Mouse (Mus musculus) kidney, embryonic 15.5 days (tissue): Measurements from ENCODE around the gene Itga3. TPM values are rescaled to one million over a fixed set of nuclear protein-coding genes. Genes with fewer than 3 reads are reported as not detected.

ENCODE experiments used
- ATAC-seq: fragments of 200-750 bp; cut with Nextera tagmentation; replicated peaks from 2 replicates; pipeline ENCODE4 v1.8.0; 2017; ENCODE audit warnings: moderate TSS enrichment; ENCODE audit not compliant: low FRiP score
- H3K27ac ChIP-seq: fragments of 300-500 bp; sonication (generic); 2 replicates; pipeline ENCODE4 v1.5.1; 2015; ENCODE audit warnings: mild to moderate bottlenecking, inconsistent platforms
- H3K27me3 ChIP-seq: fragments of 300-500 bp; sonication (generic); 2 replicates; pipeline ENCODE4 v1.6.1; 2015; ENCODE audit warnings: inconsistent platforms
- H3K36me3 ChIP-seq: fragments of 300-500 bp; sonication (generic); 2 replicates; pipeline ENCODE4 v1.6.1; 2015; ENCODE audit warnings: inconsistent platforms
- H3K4me1 ChIP-seq: fragments of 300-500 bp; sonication (generic); 2 replicates; pipeline ENCODE4 v1.6.1; 2015; ENCODE audit warnings: inconsistent platforms
- H3K4me2 ChIP-seq: fragments of 300-500 bp; sonication (generic); 2 replicates; pipeline ENCODE4 v1.6.1; 2015; ENCODE audit warnings: moderate library complexity, mild to moderate bottlenecking, inconsistent platforms
- H3K4me3 ChIP-seq: fragments of 300-500 bp; sonication (generic); replicated peaks from 2 replicates; pipeline ENCODE4 v1.5.1; 2015; ENCODE audit warnings: mild to moderate bottlenecking, inconsistent platforms
- H3K9ac ChIP-seq: fragments of 300-500 bp; sonication (generic); 2 replicates; pipeline ENCODE4 v1.6.1; 2015; ENCODE audit warnings: mild to moderate bottlenecking, inconsistent platforms
- H3K9me3 ChIP-seq: fragments of 300-500 bp; sonication (generic); replicated peaks from 2 replicates; pipeline ENCODE4 v1.6.1; 2016; ENCODE audit warnings: inconsistent platforms
- WGBS: fragments of 180-500 bp; shearing (Covaris S2); methylation state at CpG from one replicate; pipeline ENCODE4 v1.1.7; 2015; ENCODE audit warnings: mixed read lengths; 5-methylcytosine and 5-hydroxymethylcytosine counted together
- polyA plus RNA-seq: library from polyadenylated mRNA; unstranded; fragments of >200 nt; fragmentation: Nextera tagmentation; extraction: Ambion mirVana; gene quantifications from 2 replicates; pipeline ENCODE4 v1.2.1, GENCODE M21; 2015

The Itga3 gene
- polyA plus RNA-seq, 1 experiment from 2014 or later, result 22.9 TPM

- no peak overlapping the region for H3K9ac ChIP-seq
- WGBS, result 52% methylated on average over 16 of the region's 16 CpGs
- H3K27me3 ChIP-seq, result no peaks in the 10 kb centered on the region
- no peaks in the 10 kb centered on the region for H3K9me3 ChIP-seq
- peak overlapping the region; percentile 61 for H3K27ac ChIP-seq
- H3K4me1 ChIP-seq, result peaks cover 48% of the 10 kb centered on the region
- no peak overlapping the region for H3K4me3 ChIP-seq
- ATAC-seq, result no peak
- H3K4me2 ChIP-seq, result no peak overlapping the region
- no peaks in the 10 kb centered on the region for H3K36me3 ChIP-seq
Observed at GRCm38 (mm10) chr11:95088857-95089779, 12.5 kb upstream of the Itga3 start.

GRCm38 (mm10) chr11:95088286-95088685, 11.7 kb upstream of the Itga3 start:
- peaks cover 48% of the 10 kb centered on the region for H3K4me1 ChIP-seq
- peak overlapping the region; percentile 61; the same call in 1 of the 2 replicates for H3K27ac ChIP-seq
- 64% methylated on average over 7 of the region's 7 CpGs for WGBS
- H3K9ac ChIP-seq, result no peak overlapping the region
- H3K4me2 ChIP-seq, result no peak overlapping the region
- no peaks in the 10 kb centered on the region for H3K9me3 ChIP-seq
- H3K4me3 ChIP-seq, result no peak overlapping the region
- ATAC-seq, result no peak
- no peaks in the 10 kb centered on the region for H3K27me3 ChIP-seq
- no peaks in the 10 kb centered on the region for H3K36me3 ChIP-seq

- no peak overlapping the region for H3K9ac ChIP-seq
- no peaks in the 10 kb centered on the region for H3K27me3 ChIP-seq
- H3K9me3 ChIP-seq, result no peaks in the 10 kb centered on the region
- H3K4me1 ChIP-seq, result peaks cover 53% of the 10 kb centered on the region
- peak overlapping the region; percentile 46 for H3K27ac ChIP-seq
- H3K4me2 ChIP-seq, result no peak overlapping the region
- H3K4me3 ChIP-seq, result no peak overlapping the region
- no peaks in the 10 kb centered on the region for H3K36me3 ChIP-seq
- ATAC-seq, result no peak
- 68% methylated on average over 17 of the region's 17 CpGs for WGBS
Observed at GRCm38 (mm10) chr11:95087301-95088228, 11.0 kb upstream of the Itga3 start.

- peak; percentile 26 for ATAC-seq
- Histone ChIP-seq H3K9ac (no peak overlapping the region), H3K27ac (peak overlapping the region; percentile 81), H3K9me3 (no peaks in the 10 kb centered on the region), H3K27me3 (no peaks in the 10 kb centered on the region), H3K4me3 (no peak overlapping the region), H3K4me2 (no peak overlapping the region), H3K36me3 (no peaks in the 10 kb centered on the region), H3K4me1 (peaks cover 62% of the 10 kb centered on the region)
- 43% methylated on average over 5 of the region's 5 CpGs for WGBS
Observed at GRCm38 (mm10) chr11:95086229-95086628, 9.6 kb upstream of the Itga3 start.

GRCm38 (mm10) chr11:95085710-95086109, 9.1 kb upstream of the Itga3 start:
- Histone ChIP-seq H3K9me3 (no peaks in the 10 kb centered on the region), H3K4me2 (peak overlapping the region; percentile 24; the same call in 1 of the 2 replicates), H3K9ac (no peak overlapping the region), H3K36me3 (no peaks in the 10 kb centered on the region), H3K27ac (peak overlapping the region; percentile 81), H3K27me3 (no peaks in the 10 kb centered on the region), H3K4me1 (peaks cover 67% of the 10 kb centered on the region), H3K4me3 (no peak overlapping the region)
- peak; percentile 59 for ATAC-seq
- 7% methylated on average over 5 of the region's 5 CpGs for WGBS

GRCm38 (mm10) chr11:95084811-95085382, 8.3 kb upstream of the Itga3 start:
- Histone ChIP-seq H3K4me1 (peaks cover 75% of the 10 kb centered on the region), H3K4me2 (no peak overlapping the region), H3K36me3 (no peaks in the 10 kb centered on the region), H3K27ac (peak overlapping the region; percentile 81), H3K9ac (no peak overlapping the region), H3K4me3 (no peak overlapping the region), H3K27me3 (no peaks in the 10 kb centered on the region), H3K9me3 (no peaks in the 10 kb centered on the region)
- ATAC-seq, result no peak
- WGBS, result 46% methylated on average over 5 of the region's 5 CpGs

- WGBS, result 43% methylated on average over 4 of the region's 4 CpGs
- 0 out of 2 replicates have a peak overlapping the region, but pooled peaks have one; percentile 41 for H3K27ac ChIP-seq
- H3K27me3 ChIP-seq, result no peaks in the 10 kb centered on the region
- peaks cover 78% of the 10 kb centered on the region for H3K4me1 ChIP-seq
- no peaks in the 10 kb centered on the region for H3K9me3 ChIP-seq
- no peak overlapping the region for H3K4me3 ChIP-seq
- no peaks in the 10 kb centered on the region for H3K36me3 ChIP-seq
- H3K4me2 ChIP-seq, result no peak overlapping the region
- no peak overlapping the region for H3K9ac ChIP-seq
- no peak for ATAC-seq
Observed at GRCm38 (mm10) chr11:95084175-95084574, 7.6 kb upstream of the Itga3 start.

GRCm38 (mm10) chr11:95082896-95083295, 6.3 kb upstream of the Itga3 start:
- peaks cover 79% of the 10 kb centered on the region for H3K4me1 ChIP-seq
- no peaks in the 10 kb centered on the region for H3K9me3 ChIP-seq
- H3K9ac ChIP-seq, result no peak overlapping the region
- no peaks in the 10 kb centered on the region for H3K36me3 ChIP-seq
- H3K27me3 ChIP-seq, result peaks cover 2% of the 10 kb centered on the region; the same call in 1 of the 2 replicates
- WGBS, result 84% methylated on average over 7 of the region's 7 CpGs
- ATAC-seq, result no peak
- no peak overlapping the region for H3K27ac ChIP-seq
- H3K4me3 ChIP-seq, result no peak overlapping the region
- no peak overlapping the region for H3K4me2 ChIP-seq

- ATAC-seq, result no peak
- H3K4me1 ChIP-seq, result peaks cover 79% of the 10 kb centered on the region
- no peak overlapping the region for H3K9ac ChIP-seq
- H3K27me3 ChIP-seq, result peaks cover 21% of the 10 kb centered on the region
- H3K4me3 ChIP-seq, result no peak overlapping the region
- 47% methylated on average over 6 of the region's 6 CpGs for WGBS
- no peaks in the 10 kb centered on the region for H3K36me3 ChIP-seq
- H3K4me2 ChIP-seq, result no peak overlapping the region
- peak overlapping the region; percentile 78 for H3K27ac ChIP-seq
- no peaks in the 10 kb centered on the region for H3K9me3 ChIP-seq
Observed at GRCm38 (mm10) chr11:95080783-95081182, 4.2 kb upstream of the Itga3 start.

- ATAC-seq, result no peak
- peaks cover 82% of the 10 kb centered on the region for H3K4me1 ChIP-seq
Observed at GRCm38 (mm10) chr11:95079256-95079875, 2.8 kb upstream of the Itga3 start.

GRCm38 (mm10) chr11:95077956-95078355, 1.4 kb upstream of the Itga3 start:
- 47% methylated on average over 7 of the region's 7 CpGs for WGBS
- Histone ChIP-seq H3K9ac (no peak overlapping the region), H3K9me3 (no peaks in the 10 kb centered on the region), H3K4me3 (peak overlapping the region; percentile 74; the same call in 1 of the 2 replicates), H3K27me3 (peaks cover 27% of the 10 kb centered on the region), H3K4me1 (peaks cover 93% of the 10 kb centered on the region), H3K27ac (peak overlapping the region; percentile 25; the same call in 1 of the 2 replicates), H3K4me2 (peak overlapping the region; percentile 98), H3K36me3 (no peaks in the 10 kb centered on the region)
- no peak for ATAC-seq

More at GRCm38 (mm10) chr11:95079256-95079875, 2.8 kb upstream of the Itga3 start:
- Histone ChIP-seq H3K9me3 (no peaks in the 10 kb centered on the region), H3K4me2 (0 out of 2 replicates have a peak overlapping the region, but pooled peaks have one; percentile 98), H3K27ac (peak overlapping the region; percentile 78; the same call in 1 of the 2 replicates), H3K4me3 (no peak overlapping the region), H3K9ac (no peak overlapping the region), H3K27me3 (peaks cover 27% of the 10 kb centered on the region), H3K36me3 (no peaks in the 10 kb centered on the region)
- WGBS, result 68% methylated on average over 6 of the region's 6 CpGs
